Mouse (Mus musculus) spleen, adult 2 months (tissue): Measurements from ENCODE around the gene Aff3. TPM values are rescaled to one million over a fixed set of nuclear protein-coding genes. Genes with fewer than 3 reads are reported as not detected.

Source experiments
- DNase-seq, 2 experiments: peaks; one replicate each; pipeline versions ENCODE4 v3.0.0 to v3.0.0-alpha.2; 2012 to 2021; ENCODE audit warnings: low spot score in 2 of 2, low read depth in 1 of 2
- H3K27ac ChIP-seq: fragments of 200-500 bp; 2 replicates; pipeline ENCODE4 v1.5.1; 2012; ENCODE audit warnings: low read length, inconsistent platforms; ENCODE audit not compliant: insufficient read depth
- H3K27me3 ChIP-seq: fragments of 200-500 bp; 2 replicates; pipeline ENCODE4 v1.6.1; 2012; ENCODE audit warnings: mild to moderate bottlenecking, moderate library complexity, low read length, inconsistent platforms; ENCODE audit not compliant: control insufficient read depth, insufficient read depth
- H3K36me3 ChIP-seq: fragments of 200-500 bp; 2 replicates; pipeline ENCODE4 v1.6.1; 2012; ENCODE audit warnings: mild to moderate bottlenecking, low read length, inconsistent platforms; ENCODE audit not compliant: control insufficient read depth, insufficient read depth
- H3K4me1 ChIP-seq: fragments of 200-500 bp; 2 replicates; pipeline ENCODE4 v1.6.1; 2011; ENCODE audit warnings: inconsistent platforms; ENCODE audit not compliant: control insufficient read depth, insufficient read depth, insufficient read length
- H3K4me3 ChIP-seq: fragments of 200-500 bp; 2 replicates; pipeline ENCODE4 v1.5.1; 2011; ENCODE audit warnings: mild to moderate bottlenecking, inconsistent platforms; ENCODE audit not compliant: insufficient read depth, insufficient read length; ENCODE audit errors: extremely low read depth
- CTCF ChIP-seq: fragments of 200-500 bp; IDR thresholded peaks from 2 replicates; pipeline ENCODE4 v1.5.1; 2011; ENCODE audit warnings: mild to moderate bottlenecking, inconsistent platforms; ENCODE audit not compliant: insufficient read depth, insufficient read length, insufficient replicate concordance; ENCODE audit errors: extremely low read depth
- POLR2A ChIP-seq: fragments of 200-500 bp; IDR thresholded peaks from 2 replicates; pipeline ENCODE4 v1.6.1; 2011; ENCODE audit warnings: low read depth, low read length, inconsistent platforms
- WGBS: fragments of 180-500 bp; shearing (Covaris S2); methylation state at CpG from one replicate; pipeline ENCODE4 v1.1.7; 2018; 5-methylcytosine and 5-hydroxymethylcytosine counted together
- polyA plus RNA-seq: library from polyadenylated mRNA; depleted of rRNA; stranded (reverse); fragments of >200 nt; gene quantifications from 2 replicates; pipeline ENCODE4 v1.2.3, GENCODE M21; 2012

Gene Aff3
- polyA plus RNA-seq, 1 experiment = 20.2 TPM

DNA sequence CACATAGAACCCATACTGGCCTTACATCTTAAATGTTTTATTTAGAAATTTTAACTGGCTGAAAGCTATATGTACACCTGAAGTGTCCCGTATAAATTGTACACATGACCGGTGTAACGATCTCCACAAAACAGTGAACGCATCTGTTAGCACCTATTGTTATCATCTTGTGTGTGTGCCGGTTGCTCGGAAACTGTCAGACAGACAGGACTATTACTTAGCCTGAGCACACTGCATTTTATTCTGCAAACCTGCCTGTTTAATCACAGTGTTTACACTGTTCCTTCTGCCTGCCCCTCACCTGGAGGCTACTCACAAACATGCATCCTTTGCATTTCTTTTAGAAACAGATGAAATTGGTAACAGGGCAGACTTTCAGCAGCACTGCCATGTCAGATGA is 241.8 kb downstream of the Aff3 start:
- no peak overlapping the region for H3K27ac ChIP-seq
- no peak for DNase-seq
- no peaks in the 10 kb centered on the region for H3K36me3 ChIP-seq
- WGBS = 98% methylated on average over 6 of the region's 6 CpGs
- no peaks in the 10 kb centered on the region for H3K27me3 ChIP-seq
- no peak overlapping the region for H3K4me3 ChIP-seq
- no peaks in the 10 kb centered on the region for H3K4me1 ChIP-seq
- TF ChIP-seq CTCF (no peak), POLR2A (no peak)

- 89% methylated on average over 4 of the region's 4 CpGs for WGBS
- H3K4me1 ChIP-seq = no peaks in the 10 kb centered on the region
- no peaks in the 10 kb centered on the region; the same call in 1 of the 2 replicates for H3K36me3 ChIP-seq
- TF ChIP-seq CTCF (no peak), POLR2A (no peak)
- H3K27me3 ChIP-seq = no peaks in the 10 kb centered on the region
- H3K27ac ChIP-seq = no peak overlapping the region
- H3K4me3 ChIP-seq = no peak overlapping the region
- no peak for DNase-seq
Measured at GRCm38 (mm10) chr1:38419331-38419730, 245.4 kb downstream of the Aff3 start.

GRCm38 (mm10) chr1:38418181-38419032 is 246.3 kb downstream of the Aff3 start:
- WGBS = 94% methylated on average over 12 of the region's 12 CpGs
- Histone ChIP-seq H3K4me3 (no peak overlapping the region), H3K36me3 (no peaks in the 10 kb centered on the region; the same call in 1 of the 2 replicates), H3K4me1 (no peaks in the 10 kb centered on the region), H3K27ac (no peak overlapping the region), H3K27me3 (no peaks in the 10 kb centered on the region)
- no peak for DNase-seq
- TF ChIP-seq CTCF (no peak), POLR2A (no peak)

GRCm38 (mm10) chr1:38417196-38417595 is 247.6 kb downstream of the Aff3 start:
- Histone ChIP-seq H3K4me3 (no peak overlapping the region), H3K27ac (no peak overlapping the region), H3K27me3 (no peaks in the 10 kb centered on the region), H3K4me1 (no peaks in the 10 kb centered on the region), H3K36me3 (no peaks in the 10 kb centered on the region; the same call in 1 of the 2 replicates)
- 90% methylated on average over 12 of the region's 12 CpGs for WGBS
- no peak for DNase-seq
- no peak for TF ChIP-seq CTCF
- no peak for TF ChIP-seq POLR2A

GRCm38 (mm10) chr1:38415511-38415910 is 249.2 kb downstream of the Aff3 start:
- DNase-seq = no peak
- TF ChIP-seq POLR2A = no peak
- no peak for TF ChIP-seq CTCF
- 88% methylated on average over 6 of the region's 6 CpGs for WGBS
- Histone ChIP-seq H3K27ac (no peak overlapping the region), H3K4me1 (no peaks in the 10 kb centered on the region), H3K27me3 (no peaks in the 10 kb centered on the region), H3K36me3 (no peaks in the 10 kb centered on the region; the same call in 1 of the 2 replicates), H3K4me3 (no peak overlapping the region)

GRCm38 (mm10) chr1:38411106-38411505 is 253.6 kb downstream of the Aff3 start:
- no peaks in the 10 kb centered on the region for H3K27me3 ChIP-seq
- no peak overlapping the region for H3K4me3 ChIP-seq
- no peak overlapping the region for H3K27ac ChIP-seq
- DNase-seq = no peak
- TF ChIP-seq CTCF = no peak
- TF ChIP-seq POLR2A = no peak
- 92% methylated on average over 4 of the region's 4 CpGs for WGBS
- H3K36me3 ChIP-seq = no peaks in the 10 kb centered on the region; the same call in 1 of the 2 replicates
- no peaks in the 10 kb centered on the region for H3K4me1 ChIP-seq

GRCm38 (mm10) chr1:38410457-38410856 is 254.3 kb downstream of the Aff3 start:
- Histone ChIP-seq H3K36me3 (no peaks in the 10 kb centered on the region; the same call in 1 of the 2 replicates), H3K27me3 (no peaks in the 10 kb centered on the region), H3K4me1 (no peaks in the 10 kb centered on the region), H3K4me3 (no peak overlapping the region), H3K27ac (no peak overlapping the region)
- WGBS = 90% methylated on average over 4 of the region's 4 CpGs
- TF ChIP-seq POLR2A (no peak), CTCF (no peak)
- no peak for DNase-seq
